Mouse (Mus musculus) midbrain, embryonic 12.5 days (tissue): ENCODE measurements around the gene Whrn. TPM values are rescaled to one million over a fixed set of nuclear protein-coding genes. Genes with fewer than 3 reads are reported as not detected.

ENCODE experiments used
- ATAC-seq: fragments of 200-750 bp; cut with Nextera tagmentation; 2 replicates; pipeline ENCODE4 v1.8.0; 2017; ENCODE audit warnings: low read depth, moderate TSS enrichment, moderate library complexity; ENCODE audit not compliant: low FRiP score
- H3K27ac ChIP-seq: fragments of 300-500 bp; sonication (generic); replicated peaks from 2 replicates; pipeline ENCODE4 v1.5.1; 2016; ENCODE audit warnings: mild to moderate bottlenecking
- H3K27me3 ChIP-seq: fragments of 300-500 bp; sonication (generic); 2 replicates; pipeline ENCODE4 v1.6.1; 2016; ENCODE audit warnings: mild to moderate bottlenecking
- H3K36me3 ChIP-seq: fragments of 300-500 bp; sonication (generic); 2 replicates; pipeline ENCODE4 v1.6.1; 2016
- H3K4me1 ChIP-seq: fragments of 300-500 bp; sonication (generic); 2 replicates; pipeline ENCODE4 v1.6.1; 2016
- H3K4me2 ChIP-seq: fragments of 300-500 bp; sonication (generic); replicated peaks from 2 replicates; pipeline ENCODE4 v1.6.1; 2016; ENCODE audit warnings: mild to moderate bottlenecking, moderate library complexity
- H3K4me3 ChIP-seq: fragments of 300-500 bp; sonication (generic); 2 replicates; pipeline ENCODE4 v1.5.1; 2016; ENCODE audit warnings: mild to moderate bottlenecking
- H3K9ac ChIP-seq: fragments of 300-500 bp; sonication (generic); replicated peaks from 2 replicates; pipeline ENCODE4 v1.6.1; 2016; ENCODE audit warnings: mild to moderate bottlenecking, moderate library complexity
- H3K9me3 ChIP-seq: fragments of 300-500 bp; sonication (generic); 2 replicates; pipeline ENCODE4 v1.6.1; 2016; ENCODE audit warnings: mild to moderate bottlenecking
- WGBS: fragments of 180-500 bp; shearing (Covaris S2); methylation state at CpG from one replicate; pipeline ENCODE4 v1.1.7; 2016; 5-methylcytosine and 5-hydroxymethylcytosine counted together
- polyA plus RNA-seq: library from polyadenylated mRNA; unstranded; fragments of >200 nt; fragmentation: Nextera tagmentation; extraction: Ambion mirVana; gene quantifications from 2 replicates; pipeline ENCODE4 v1.2.1, GENCODE M21; 2016

Gene Whrn
- polyA plus RNA-seq, 1 experiment from 2014 or later: 15.4 TPM

DNA sequence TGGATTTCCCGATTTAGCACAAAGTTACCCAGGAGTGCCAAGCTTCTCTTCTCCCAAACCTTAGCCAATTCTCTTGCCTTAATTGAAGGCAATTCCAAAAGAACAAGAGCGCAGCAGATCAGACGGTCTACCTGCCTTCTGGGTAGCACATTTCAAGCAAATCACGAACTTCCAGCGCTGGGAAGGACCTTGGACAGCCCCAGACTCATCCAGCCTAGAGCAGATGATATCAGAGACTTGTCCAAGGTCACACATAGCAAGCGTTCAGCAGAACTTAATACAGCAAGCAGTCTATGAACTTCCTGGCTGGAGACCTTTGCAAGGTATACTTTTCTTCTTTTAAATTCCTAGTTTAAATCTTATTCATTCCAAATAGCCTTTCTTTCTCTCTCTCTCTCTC, 4.3 kb downstream of the Whrn start:
- no peak for ATAC-seq
- H3K36me3 ChIP-seq: no peaks in the 10 kb centered on the region
- H3K9ac ChIP-seq: no peak overlapping the region
- H3K4me1 ChIP-seq: peaks cover 68% of the 10 kb centered on the region
- H3K4me3 ChIP-seq: no peak overlapping the region
- H3K27me3 ChIP-seq: peaks cover 12% of the 10 kb centered on the region
- no peak overlapping the region for H3K27ac ChIP-seq
- no peaks in the 10 kb centered on the region for H3K9me3 ChIP-seq
- WGBS: 62% methylated on average over 6 of the region's 6 CpGs
- peak overlapping the region; percentile 93 for H3K4me2 ChIP-seq

DNA sequence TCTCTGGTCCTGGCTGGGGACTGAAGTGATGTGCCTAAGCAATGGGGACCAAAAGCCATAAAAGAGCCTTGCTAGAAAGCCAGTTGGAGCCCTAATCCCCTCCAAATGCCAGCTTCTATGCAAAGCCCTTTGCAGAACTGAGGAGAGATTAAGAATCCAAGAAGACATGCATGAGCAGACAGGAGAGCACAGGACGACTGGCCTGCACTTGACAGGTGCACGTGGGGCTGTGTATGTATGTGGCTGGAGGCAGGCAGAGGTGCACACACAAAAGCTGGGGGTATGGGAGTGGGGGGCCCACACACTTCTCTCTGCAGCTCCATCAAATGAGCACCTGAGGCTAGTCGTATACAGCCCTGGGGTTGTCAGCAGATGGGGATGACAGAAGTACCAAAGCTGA, 5.6 kb downstream of the Whrn start:
- H3K4me3 ChIP-seq: no peak overlapping the region
- peak overlapping the region; percentile 73 for H3K27ac ChIP-seq
- peaks cover 64% of the 10 kb centered on the region for H3K4me1 ChIP-seq
- H3K36me3 ChIP-seq: no peaks in the 10 kb centered on the region
- peaks cover 8% of the 10 kb centered on the region for H3K27me3 ChIP-seq
- H3K9ac ChIP-seq: no peak overlapping the region
- 12% methylated on average over 3 of the region's 3 CpGs for WGBS
- ATAC-seq: peak; percentile 52
- no peaks in the 10 kb centered on the region for H3K9me3 ChIP-seq
- peak overlapping the region; percentile 21; the same call in 1 of the 2 replicates for H3K4me2 ChIP-seq

GRCm38 (mm10) chr4:63489676-63490075, 6.1 kb downstream of the Whrn start:
- H3K9me3 ChIP-seq: no peaks in the 10 kb centered on the region
- WGBS: 20% methylated on average over 10 of the region's 10 CpGs
- no peak overlapping the region for H3K9ac ChIP-seq
- H3K27ac ChIP-seq: peak overlapping the region; percentile 73
- ATAC-seq: peak; percentile 36; the same call in 1 of the 2 replicates
- no peaks in the 10 kb centered on the region for H3K36me3 ChIP-seq
- H3K27me3 ChIP-seq: peaks cover 3% of the 10 kb centered on the region; the same call in 1 of the 2 replicates
- 0 out of 2 replicates have a peak overlapping the region, but pooled peaks have one; percentile 21 for H3K4me2 ChIP-seq
- no peak overlapping the region for H3K4me3 ChIP-seq
- H3K4me1 ChIP-seq: peaks cover 59% of the 10 kb centered on the region

DNA sequence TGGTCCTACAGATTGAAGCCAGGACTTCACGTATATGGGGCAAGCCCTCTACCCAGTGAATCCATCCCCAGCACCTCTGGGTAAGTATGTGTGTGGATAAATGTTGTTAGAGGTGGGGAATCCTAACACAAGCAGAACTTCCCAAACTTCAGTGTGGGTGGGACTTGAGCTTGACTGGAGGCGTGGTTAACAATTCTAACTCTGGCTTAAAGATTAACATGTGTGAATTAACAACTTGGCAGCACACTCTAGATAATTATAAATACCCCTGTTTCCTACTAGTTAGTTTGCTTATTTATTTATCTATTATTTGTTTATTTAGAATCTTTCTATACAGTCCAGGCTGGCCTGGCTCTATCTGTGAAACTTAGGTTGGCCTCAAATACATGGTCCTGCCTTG, 7.9 kb downstream of the Whrn start:
- no peaks in the 10 kb centered on the region for H3K27me3 ChIP-seq
- H3K4me3 ChIP-seq: no peak overlapping the region
- H3K36me3 ChIP-seq: no peaks in the 10 kb centered on the region
- no peak for ATAC-seq
- no peak overlapping the region for H3K9ac ChIP-seq
- peaks cover 50% of the 10 kb centered on the region for H3K4me1 ChIP-seq
- H3K4me2 ChIP-seq: no peak overlapping the region
- WGBS: 90% methylated on average over 2 of the region's 2 CpGs
- H3K9me3 ChIP-seq: no peaks in the 10 kb centered on the region
- H3K27ac ChIP-seq: no peak overlapping the region

GRCm38 (mm10) chr4:63487256-63487655, 8.5 kb downstream of the Whrn start:
- Histone ChIP-seq H3K36me3 (no peaks in the 10 kb centered on the region), H3K27ac (no peak overlapping the region), H3K4me2 (no peak overlapping the region), H3K4me3 (no peak overlapping the region), H3K9me3 (no peaks in the 10 kb centered on the region), H3K27me3 (no peaks in the 10 kb centered on the region), H3K9ac (no peak overlapping the region), H3K4me1 (peaks cover 44% of the 10 kb centered on the region)
- no peak for ATAC-seq
- WGBS: 81% methylated on average over 6 of the region's 6 CpGs

GRCm38 (mm10) chr4:63486523-63486922, 9.3 kb downstream of the Whrn start:
- ATAC-seq: no peak
- no peaks in the 10 kb centered on the region for H3K27me3 ChIP-seq
- no peak overlapping the region for H3K9ac ChIP-seq
- peaks cover 41% of the 10 kb centered on the region for H3K4me1 ChIP-seq
- H3K27ac ChIP-seq: no peak overlapping the region
- no peak overlapping the region for H3K4me3 ChIP-seq
- H3K4me2 ChIP-seq: no peak overlapping the region
- H3K36me3 ChIP-seq: no peaks in the 10 kb centered on the region
- 45% methylated on average over 4 of the region's 4 CpGs for WGBS
- H3K9me3 ChIP-seq: no peaks in the 10 kb centered on the region

DNA sequence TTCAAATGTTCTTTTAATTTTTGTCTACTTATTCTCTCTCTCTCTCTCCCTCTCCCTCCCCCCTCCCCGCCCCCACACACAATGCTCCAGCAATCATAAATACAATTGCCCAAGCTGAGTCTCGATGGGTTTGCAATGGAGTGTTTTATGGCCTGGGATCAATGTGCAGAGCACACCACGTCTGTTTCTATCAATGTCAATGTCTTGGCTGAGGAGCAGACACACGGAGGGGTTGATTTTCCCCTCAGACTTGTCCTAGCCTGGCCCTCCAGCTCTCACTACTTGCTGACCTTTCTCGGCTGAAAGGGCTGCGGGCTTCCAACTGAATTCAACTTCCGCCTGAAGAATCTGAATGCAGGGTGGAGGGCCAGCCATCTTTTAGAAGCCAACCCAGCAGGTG, 12.1 kb downstream of the Whrn start:
- H3K36me3 ChIP-seq: no peaks in the 10 kb centered on the region
- WGBS: 50% methylated on average over 7 of the region's 7 CpGs
- peaks cover 29% of the 10 kb centered on the region for H3K4me1 ChIP-seq
- no peak overlapping the region for H3K9ac ChIP-seq
- no peak for ATAC-seq
- no peaks in the 10 kb centered on the region for H3K27me3 ChIP-seq
- no peak overlapping the region for H3K4me3 ChIP-seq
- no peak overlapping the region for H3K4me2 ChIP-seq
- no peak overlapping the region for H3K27ac ChIP-seq
- H3K9me3 ChIP-seq: no peaks in the 10 kb centered on the region

- Histone ChIP-seq H3K36me3 (no peaks in the 10 kb centered on the region), H3K4me3 (no peak overlapping the region), H3K9me3 (no peaks in the 10 kb centered on the region), H3K4me2 (no peak overlapping the region), H3K4me1 (peaks cover 14% of the 10 kb centered on the region; the same call in 1 of the 2 replicates), H3K27me3 (no peaks in the 10 kb centered on the region), H3K27ac (peak overlapping the region; percentile 17; the same call in 1 of the 2 replicates), H3K9ac (no peak overlapping the region)
- peak; percentile 1; the same call in 1 of the 2 replicates for ATAC-seq
- WGBS: 50% methylated on average over 11 of the region's 11 CpGs
These were observed 15.0 kb downstream of the Whrn start for GRCm38 (mm10) chr4:63480845-63481167.

- Histone ChIP-seq H3K9me3 (no peaks in the 10 kb centered on the region), H3K36me3 (no peaks in the 10 kb centered on the region), H3K4me3 (no peak overlapping the region), H3K27ac (peak overlapping the region; percentile 17; the same call in 1 of the 2 replicates), H3K4me1 (peaks cover 17% of the 10 kb centered on the region), H3K4me2 (no peak overlapping the region), H3K9ac (no peak overlapping the region), H3K27me3 (no peaks in the 10 kb centered on the region)
- peak; percentile 60 for ATAC-seq
- WGBS: 27% methylated on average over 11 of the region's 11 CpGs
These were observed 15.5 kb downstream of the Whrn start for GRCm38 (mm10) chr4:63480098-63480844.

- Histone ChIP-seq H3K36me3 (no peaks in the 10 kb centered on the region), H3K9me3 (no peaks in the 10 kb centered on the region), H3K27ac (no peak overlapping the region), H3K4me1 (peaks cover 25% of the 10 kb centered on the region), H3K27me3 (no peaks in the 10 kb centered on the region), H3K4me2 (no peak overlapping the region), H3K4me3 (no peak overlapping the region), H3K9ac (no peak overlapping the region)
- 88% methylated on average over 7 of the region's 7 CpGs for WGBS
- ATAC-seq: no peak
These were observed 17.8 kb downstream of the Whrn start for GRCm38 (mm10) chr4:63478036-63478435.

GRCm38 (mm10) chr4:63476891-63477290, 18.9 kb downstream of the Whrn start:
- ATAC-seq: no peak
- H3K4me1 ChIP-seq: peaks cover 25% of the 10 kb centered on the region
- H3K4me3 ChIP-seq: no peak overlapping the region
- no peak overlapping the region for H3K27ac ChIP-seq
- H3K36me3 ChIP-seq: peaks cover 5% of the 10 kb centered on the region; the same call in 1 of the 2 replicates
- no peak overlapping the region for H3K9ac ChIP-seq
- H3K4me2 ChIP-seq: no peak overlapping the region
- H3K9me3 ChIP-seq: no peaks in the 10 kb centered on the region
- no peaks in the 10 kb centered on the region for H3K27me3 ChIP-seq
- 94% methylated on average over 6 of the region's 6 CpGs for WGBS

DNA sequence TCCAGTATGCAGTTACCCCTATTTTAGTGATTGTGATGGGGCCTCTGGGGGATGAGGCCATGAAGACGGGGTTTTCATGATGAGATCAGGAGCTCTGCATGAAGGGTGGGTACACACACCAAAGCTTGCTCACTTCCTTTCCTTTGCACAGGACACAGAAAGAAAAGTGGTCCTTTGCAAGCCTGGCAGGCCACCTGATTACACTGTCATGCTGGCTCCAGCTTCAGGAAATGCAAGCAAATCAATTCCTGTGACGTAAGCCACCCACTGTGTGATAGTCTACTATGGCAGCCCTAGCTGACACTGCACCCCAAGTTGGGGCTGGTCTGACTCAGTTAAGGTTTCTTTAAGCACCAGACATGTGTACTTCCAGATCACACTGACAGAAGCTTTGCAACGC, 20.6 kb downstream of the Whrn start:
- H3K9ac ChIP-seq: no peak overlapping the region
- no peaks in the 10 kb centered on the region for H3K27me3 ChIP-seq
- H3K4me3 ChIP-seq: no peak overlapping the region
- no peak overlapping the region for H3K27ac ChIP-seq
- H3K36me3 ChIP-seq: peaks cover 16% of the 10 kb centered on the region
- peaks cover 18% of the 10 kb centered on the region for H3K4me1 ChIP-seq
- H3K4me2 ChIP-seq: no peak overlapping the region
- H3K9me3 ChIP-seq: no peaks in the 10 kb centered on the region
- WGBS: 70% methylated on average over 3 of the region's 3 CpGs
- no peak for ATAC-seq
